30 mouse cellular contexts compared by ENCODE assay signal in the genomic region with DNA sequence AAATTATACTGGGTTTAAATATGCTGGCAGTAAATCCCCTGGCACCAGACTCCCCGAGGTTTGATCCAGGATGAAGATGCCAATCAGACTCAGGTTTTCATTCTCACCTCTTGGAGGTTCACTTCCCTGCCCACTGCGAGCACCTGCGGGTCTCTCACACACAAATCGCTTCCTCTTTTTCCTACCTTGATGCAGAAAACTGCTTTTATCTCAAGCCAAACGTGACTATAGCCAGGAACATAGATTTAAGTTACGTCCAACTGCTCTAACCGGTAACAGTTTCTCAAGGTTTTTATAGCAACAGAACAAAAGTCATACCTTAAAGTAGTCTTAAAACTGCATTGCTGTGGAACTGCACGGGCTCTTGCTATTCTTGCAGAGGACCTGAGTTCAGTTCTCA. TPM values are rescaled to one million over a fixed set of nuclear protein-coding genes. Genes with fewer than 3 reads are reported as not detected.
"Had no signal": no experiment of that assay in that cellular context is flagged by ENCODE, and none has a peak within 500 bp of the region (broad histone marks: within the 10 kb centered on the region; RNA-seq: fewer than 3 reads in every experiment).

No protein-coding gene starts in this region.

- H3K4me3 ChIP-seq: embryonic facial prominence, embryonic 10.5 days; embryonic facial prominence, embryonic 12.5 days; embryonic facial prominence, embryonic 13.5 days; embryonic facial prominence, embryonic 15.5 days; erythroblast, embryonic 14.5 days; forebrain, embryonic 10.5 days; forebrain, embryonic 12.5 days; forebrain, embryonic 13.5 days; forebrain, embryonic 15.5 days; gastrocnemius, adult 2 months; heart, adult 2 months had no signal

- H3K27me3 ChIP-seq: embryonic facial prominence, embryonic 12.5 days; embryonic facial prominence, embryonic 13.5 days; embryonic facial prominence, embryonic 15.5 days; forebrain, embryonic 12.5 days; forebrain, embryonic 13.5 days; forebrain, embryonic 15.5 days had no signal

- H3K9ac ChIP-seq: embryonic facial prominence, embryonic 12.5 days; embryonic facial prominence, embryonic 13.5 days; embryonic facial prominence, embryonic 15.5 days; forebrain, embryonic 12.5 days; forebrain, embryonic 13.5 days; forebrain, embryonic 15.5 days; forebrain, postnatal 0 days had no signal

- H3K4me1 ChIP-seq: embryonic facial prominence, embryonic 10.5 days; embryonic facial prominence, embryonic 12.5 days; embryonic facial prominence, embryonic 13.5 days; embryonic facial prominence, embryonic 15.5 days; forebrain, embryonic 10.5 days; forebrain, embryonic 12.5 days; forebrain, embryonic 13.5 days; forebrain, embryonic 15.5 days had no signal

- H3K9me3 ChIP-seq: embryonic facial prominence, embryonic 12.5 days; embryonic facial prominence, embryonic 13.5 days; embryonic facial prominence, embryonic 15.5 days; forebrain, embryonic 12.5 days; forebrain, embryonic 13.5 days; forebrain, embryonic 15.5 days had no signal

- ATAC-seq: forebrain, embryonic 13.5 days; forebrain, embryonic 14.5 days; forebrain, embryonic 15.5 days; forebrain, embryonic 16.5 days; forebrain, postnatal 0 days had no signal

- H3K27ac ChIP-seq: embryonic facial prominence, embryonic 10.5 days; embryonic facial prominence, embryonic 12.5 days; embryonic facial prominence, embryonic 13.5 days; embryonic facial prominence, embryonic 15.5 days; forebrain, embryonic 10.5 days; forebrain, embryonic 12.5 days; forebrain, embryonic 13.5 days; forebrain, embryonic 15.5 days; gastrocnemius, adult 2 months; heart, adult 2 months had no signal

- DNase-seq: cerebellum, adult 9-10 months; cerebellum, adult 9-11 months; cerebellum, postnatal 10 days; cerebellum, postnatal 14 days; cerebellum, postnatal 25 days; cerebellum, postnatal 36 days; embryo, embryonic 11 days; forebrain, postnatal 0 days; gastrocnemius, adult 2 months; gastrocnemius, postnatal 10 days; gastrocnemius, postnatal 14 days; gastrocnemius, postnatal 25 days; gastrocnemius, postnatal 36 days; heart, adult 11 months; heart, adult 18-20 months; heart, adult 2 months had no signal

- H3K36me3 ChIP-seq: embryonic facial prominence, embryonic 10.5 days; embryonic facial prominence, embryonic 12.5 days; embryonic facial prominence, embryonic 13.5 days; embryonic facial prominence, embryonic 15.5 days; forebrain, embryonic 10.5 days; forebrain, embryonic 12.5 days; forebrain, embryonic 15.5 days had no signal

RNA-seq across cellular contexts. Expression of a gene that starts 16.8 kb away (rescaled TPM):
- total RNA-seq: granulocyte monocyte progenitor cell, adult 5-6 weeks had no signal
- polyA plus RNA-seq: embryonic facial prominence, embryonic 11.5 days; erythroblast, embryonic 14.5 days; forebrain, embryonic 11.5 days had no signal

RNA-seq across cellular contexts. Expression of a gene that starts 58.0 kb away (rescaled TPM):
- total RNA-seq: granulocyte monocyte progenitor cell, adult 5-6 weeks had no signal
